Mouse (Mus musculus): ENCODE measurements around the gene Nxf7. TPM values are rescaled to one million over a fixed set of nuclear protein-coding genes. Genes with fewer than 3 reads are reported as not detected.
"Not testable (repeated sequence)": the region's sequence is repeated elsewhere in the genome, so short reads cannot be mapped to it uniquely, and the experiment has no call there.

The Nxf7 gene
- polyA plus RNA-seq, 1 experiment from 2014 or later = 0.39 TPM

- H3K4me2 ChIP-seq (replicated peaks; ENCODE audit: low read depth); H3K9ac ChIP-seq (ENCODE audit: low read length); H3K27me3 ChIP-seq (ENCODE audit: control insufficient read depth, insufficient read depth, low read length); H3K9me3 ChIP-seq (ENCODE audit: control insufficient read depth, low read length); H3K4me1 ChIP-seq (replicated peaks; ENCODE audit: control insufficient read depth, insufficient read depth); H3K4me3 ChIP-seq (ENCODE audit: low read depth, low read length); H3K27ac ChIP-seq (replicated peaks); H3K36me3 ChIP-seq (ENCODE audit: control insufficient read depth, insufficient read depth, low read length): not testable (repeated sequence)
- peak; percentile 14; the same call in 1 of the 2 replicates for TF ChIP-seq CTCF (IDR thresholded peaks at IDR 0.05; ENCODE audit: low read depth)
- DNase-seq (ENCODE audit: low spot score) (peak; percentile 30), ATAC-seq (ENCODE audit: low FRiP score, low TSS enrichment) (peak; percentile 85)
- WGBS = 29% methylated on average over 8 of the region's 8 CpGs
Measured at GRCm38 (mm10) chrX:135574261-135574957, 24.2 kb downstream of the Nxf7 start.

GRCm38 (mm10) chrX:135569467-135569866 is 29.1 kb downstream of the Nxf7 start:
- peak; percentile 21; the same call in 1 of the 2 replicates for ATAC-seq (ENCODE audit: low FRiP score, low TSS enrichment)
- H3K4me1 ChIP-seq (replicated peaks; ENCODE audit: control insufficient read depth, insufficient read depth) = not testable (repeated sequence)
- peak; percentile 77 for TF ChIP-seq CTCF (IDR thresholded peaks at IDR 0.05; ENCODE audit: low read depth)

GRCm38 (mm10) chrX:135564934-135565333 is 33.6 kb downstream of the Nxf7 start:
- H3K4me3 ChIP-seq (ENCODE audit: low read depth, low read length); DNase-seq (ENCODE audit: low spot score); H3K27ac ChIP-seq (replicated peaks); H3K9ac ChIP-seq (ENCODE audit: low read length); H3K36me3 ChIP-seq (ENCODE audit: control insufficient read depth, insufficient read depth, low read length); H3K27me3 ChIP-seq (ENCODE audit: control insufficient read depth, insufficient read depth, low read length); H3K4me1 ChIP-seq (replicated peaks; ENCODE audit: control insufficient read depth, insufficient read depth); ATAC-seq (ENCODE audit: low FRiP score, low TSS enrichment); H3K4me2 ChIP-seq (replicated peaks; ENCODE audit: low read depth); H3K9me3 ChIP-seq (ENCODE audit: control insufficient read depth, low read length): not testable (repeated sequence)
- WGBS = 47% methylated on average over 4 of the region's 4 CpGs

More at GRCm38 (mm10) chrX:135569467-135569866, 29.1 kb downstream of the Nxf7 start:
- H3K4me3 ChIP-seq (ENCODE audit: low read depth, low read length); H3K9me3 ChIP-seq (ENCODE audit: control insufficient read depth, low read length); H3K27me3 ChIP-seq (ENCODE audit: control insufficient read depth, insufficient read depth, low read length); H3K9ac ChIP-seq (ENCODE audit: low read length); H3K36me3 ChIP-seq (ENCODE audit: control insufficient read depth, insufficient read depth, low read length); H3K27ac ChIP-seq (replicated peaks); H3K4me2 ChIP-seq (replicated peaks; ENCODE audit: low read depth): not testable (repeated sequence)
- DNase-seq (ENCODE audit: low spot score) = peak; percentile 57
- no CpG with 5 or more reads among the region's 2 CpGs for WGBS

- ATAC-seq (ENCODE audit: low FRiP score, low TSS enrichment) (no peak), DNase-seq (ENCODE audit: low spot score) (no peak)
- 36% methylated on average over 2 of the region's 2 CpGs for WGBS
- no peaks in the 10 kb centered on the region for H3K36me3 ChIP-seq (ENCODE audit: control insufficient read depth, insufficient read depth, low read length)
- H3K27ac ChIP-seq (replicated peaks) = no peak overlapping the region
- no peaks in the 10 kb centered on the region for H3K27me3 ChIP-seq (ENCODE audit: control insufficient read depth, insufficient read depth, low read length)
- H3K9ac ChIP-seq (ENCODE audit: low read length) = no peak overlapping the region
- no peaks in the 10 kb centered on the region for H3K9me3 ChIP-seq (ENCODE audit: control insufficient read depth, low read length)
- H3K4me3 ChIP-seq (ENCODE audit: low read depth, low read length) = no peak overlapping the region
- TF ChIP-seq CTCF (IDR thresholded peaks at IDR 0.05; ENCODE audit: low read depth) = no peak
- TF ChIP-seq EP300 (optimal IDR thresholded peaks at IDR 0.05) = no peak
- H3K4me2 ChIP-seq (replicated peaks; ENCODE audit: low read depth) = no peak overlapping the region
- H3K4me1 ChIP-seq (replicated peaks; ENCODE audit: control insufficient read depth, insufficient read depth) = no peaks in the 10 kb centered on the region
Measured at GRCm38 (mm10) chrX:135562841-135563240, 35.7 kb downstream of the Nxf7 start.

- H3K9ac ChIP-seq (ENCODE audit: low read length); ATAC-seq (ENCODE audit: low FRiP score, low TSS enrichment); DNase-seq (ENCODE audit: low spot score); H3K27ac ChIP-seq (replicated peaks); H3K4me3 ChIP-seq (ENCODE audit: low read depth, low read length); H3K27me3 ChIP-seq (ENCODE audit: control insufficient read depth, insufficient read depth, low read length); H3K36me3 ChIP-seq (ENCODE audit: control insufficient read depth, insufficient read depth, low read length); H3K4me2 ChIP-seq (replicated peaks; ENCODE audit: low read depth); H3K9me3 ChIP-seq (ENCODE audit: control insufficient read depth, low read length); H3K4me1 ChIP-seq (replicated peaks; ENCODE audit: control insufficient read depth, insufficient read depth): not testable (repeated sequence)
- WGBS = 45% methylated on average over 2 of the region's 2 CpGs
Measured at GRCm38 (mm10) chrX:135561693-135562092, 36.9 kb downstream of the Nxf7 start.

GRCm38 (mm10) chrX:135560933-135561332 is 37.6 kb downstream of the Nxf7 start:
- peak; percentile 54 for TF ChIP-seq CTCF (IDR thresholded peaks at IDR 0.05; ENCODE audit: low read depth)
- not testable (repeated sequence) for H3K4me3 ChIP-seq (ENCODE audit: low read depth, low read length); H3K9me3 ChIP-seq (ENCODE audit: control insufficient read depth, low read length); H3K36me3 ChIP-seq (ENCODE audit: control insufficient read depth, insufficient read depth, low read length); H3K4me2 ChIP-seq (replicated peaks; ENCODE audit: low read depth); DNase-seq (ENCODE audit: low spot score); ATAC-seq (ENCODE audit: low FRiP score, low TSS enrichment); H3K9ac ChIP-seq (ENCODE audit: low read length); H3K27me3 ChIP-seq (ENCODE audit: control insufficient read depth, insufficient read depth, low read length); H3K27ac ChIP-seq (replicated peaks); H3K4me1 ChIP-seq (replicated peaks; ENCODE audit: control insufficient read depth, insufficient read depth)
- 10% methylated on average over 3 of the region's 4 CpGs for whole genome bisulfite sequencing
